ENCODE assay signal across 22 mouse cellular contexts in genomic region chr11:49973657-49974340, GRCm38 (mm10). TPM values are rescaled to one million over a fixed set of nuclear protein-coding genes. Genes with fewer than 3 reads are reported as not detected.
"Had no signal": no experiment of that assay in that cellular context is flagged by ENCODE, and none has a peak within 500 bp of the region (broad histone marks: within the 10 kb centered on the region; RNA-seq: fewer than 3 reads in every experiment).

No protein-coding gene starts in this region.

- DNase-seq: kidney, adult 18-20 months; kidney, adult 9 months; kidney, postnatal 14 days; kidney, postnatal 4 days; layer of hippocampus, adult 9-11 months; layer of hippocampus, postnatal 36 days; lung, adult 18-20 months; lung, postnatal 10 days; lung, postnatal 36 days; retina, postnatal 1 day; right cerebral cortex, postnatal 25 days; spleen, adult 18-20 months; thymus, adult 18-20 months; thymus, postnatal 36 days had no signal

- H3K36me3 ChIP-seq: liver, embryonic 15.5 days; lung, embryonic 15.5 days; midbrain, embryonic 12.5 days; neural tube, embryonic 13.5 days had no signal

- H3K4me2 ChIP-seq: liver, embryonic 11.5 days; liver, embryonic 15.5 days; lung, embryonic 15.5 days; midbrain, embryonic 12.5 days; midbrain, embryonic 15.5 days; neural tube, embryonic 13.5 days had no signal

- H3K9ac ChIP-seq: liver, embryonic 15.5 days; lung, embryonic 15.5 days; midbrain, embryonic 12.5 days; midbrain, embryonic 15.5 days; neural tube, embryonic 13.5 days had no signal

- H3K4me1 ChIP-seq: lung, embryonic 15.5 days; midbrain, embryonic 12.5 days; midbrain, embryonic 15.5 days; neural tube, embryonic 13.5 days had no signal

- H3K27me3 ChIP-seq: liver, embryonic 15.5 days; lung, embryonic 15.5 days; midbrain, embryonic 12.5 days; midbrain, embryonic 15.5 days; neural tube, embryonic 13.5 days had no signal

- ATAC-seq: midbrain, embryonic 15.5 days had no signal

- H3K9me3 ChIP-seq: liver, embryonic 15.5 days; lung, embryonic 15.5 days; midbrain, embryonic 15.5 days; neural tube, embryonic 13.5 days had no signal

- H3K27ac ChIP-seq: left cerebral cortex, adult 2 months; liver, embryonic 15.5 days; lung, embryonic 15.5 days; midbrain, embryonic 12.5 days; midbrain, embryonic 15.5 days; neural tube, embryonic 13.5 days had no signal

- H3K4me3 ChIP-seq: left cerebral cortex, adult 2 months; liver, embryonic 15.5 days; lung, embryonic 15.5 days; midbrain, embryonic 12.5 days; midbrain, embryonic 15.5 days; myocyte; neural tube, embryonic 13.5 days had no signal

RNA-seq across cellular contexts. Expression of gene Rnf130, which starts 51.3 kb away (rescaled TPM):
- polyA plus RNA-seq: myocyte had no signal
